Mouse (Mus musculus): ENCODE data around the gene Zfyve27. TPM values are rescaled to one million over a fixed set of nuclear protein-coding genes. Genes with fewer than 3 reads are reported as not detected.

Zfyve27 gene
- total and polyA plus RNA-seq, 2 experiments: 11.1 to 22.0 TPM

GRCm38 (mm10) chr19:42125501-42126218, 38.1 kb upstream of the Zfyve27 start:
- Histone ChIP-seq H3K79me2 (ENCODE audit: control insufficient read depth, insufficient read depth, low read length) (peaks cover 5% of the 10 kb centered on the region; the same call in 1 of the 2 replicates), H3K4me1 (ENCODE audit: control insufficient read depth, insufficient read depth, low read length) (peaks cover 17% of the 10 kb centered on the region), H3K27ac (replicated peaks; ENCODE audit: insufficient read depth, low read depth, low read length) (no peak overlapping the region), H3K9ac (ENCODE audit: low read depth, low read length) (no peak overlapping the region), H3K4me3 (ENCODE audit: insufficient read depth, low read depth, low read length) (no peak overlapping the region), H3K36me3 (ENCODE audit: control insufficient read depth, insufficient read depth, low read length) (peaks cover 20% of the 10 kb centered on the region), H3K27me3 (ENCODE audit: control insufficient read depth, insufficient read depth, low read length) (no peaks in the 10 kb centered on the region)
- 86% methylated on average over 11 of the region's 11 CpGs for WGBS
- no peak for DNase-seq (ENCODE audit: extremely low read depth, low read depth, low spot score)
- TF ChIP-seq CTCF (IDR thresholded peaks at IDR 0.05; ENCODE audit: low read depth, low read length): no peak
- TF ChIP-seq POLR2A (IDR thresholded peaks at IDR 0.05; ENCODE audit: extremely low read depth, insufficient read depth, low read length): no peak

GRCm38 (mm10) chr19:42126219-42126605, 37.5 kb upstream of the Zfyve27 start:
- WGBS: 93% methylated on average over 6 of the region's 6 CpGs
- H3K27ac ChIP-seq (replicated peaks; ENCODE audit: insufficient read depth, low read depth, low read length): 0 out of 2 replicates have a peak overlapping the region, but pooled peaks have one; percentile 59
- TF ChIP-seq POLR2A (IDR thresholded peaks at IDR 0.05; ENCODE audit: extremely low read depth, insufficient read depth, low read length) (no peak), CTCF (IDR thresholded peaks at IDR 0.05; ENCODE audit: low read depth, low read length) (no peak)
- H3K4me3 ChIP-seq (ENCODE audit: insufficient read depth, low read depth, low read length): no peak overlapping the region
- no peak for DNase-seq (ENCODE audit: extremely low read depth, low read depth, low spot score)
- H3K4me1 ChIP-seq (ENCODE audit: control insufficient read depth, insufficient read depth, low read length): peaks cover 17% of the 10 kb centered on the region
- peaks cover 5% of the 10 kb centered on the region; the same call in 1 of the 2 replicates for H3K79me2 ChIP-seq (ENCODE audit: control insufficient read depth, insufficient read depth, low read length)
- no peaks in the 10 kb centered on the region for H3K27me3 ChIP-seq (ENCODE audit: control insufficient read depth, insufficient read depth, low read length)
- no peak overlapping the region for H3K9ac ChIP-seq (ENCODE audit: low read depth, low read length)
- peaks cover 20% of the 10 kb centered on the region for H3K36me3 ChIP-seq (ENCODE audit: control insufficient read depth, insufficient read depth, low read length)

- Histone ChIP-seq H3K4me1 (ENCODE audit: control insufficient read depth, insufficient read depth, low read length) (peaks cover 17% of the 10 kb centered on the region), H3K9ac (ENCODE audit: low read depth, low read length) (no peak overlapping the region), H3K79me2 (ENCODE audit: control insufficient read depth, insufficient read depth, low read length) (peaks cover 5% of the 10 kb centered on the region; the same call in 1 of the 2 replicates), H3K4me3 (ENCODE audit: insufficient read depth, low read depth, low read length) (no peak overlapping the region), H3K36me3 (ENCODE audit: control insufficient read depth, insufficient read depth, low read length) (peaks cover 18% of the 10 kb centered on the region), H3K27ac (replicated peaks; ENCODE audit: insufficient read depth, low read depth, low read length) (peak overlapping the region; percentile 59), H3K27me3 (ENCODE audit: control insufficient read depth, insufficient read depth, low read length) (no peaks in the 10 kb centered on the region)
- TF ChIP-seq CTCF (IDR thresholded peaks at IDR 0.05; ENCODE audit: low read depth, low read length) (no peak), POLR2A (IDR thresholded peaks at IDR 0.05; ENCODE audit: extremely low read depth, insufficient read depth, low read length) (no peak)
- 44% methylated on average over 5 of the region's 5 CpGs for WGBS
- DNase-seq (ENCODE audit: extremely low read depth, low read depth, low spot score): peak; percentile 50
Measured at GRCm38 (mm10) chr19:42127024-42127423, 36.7 kb upstream of the Zfyve27 start.

DNA sequence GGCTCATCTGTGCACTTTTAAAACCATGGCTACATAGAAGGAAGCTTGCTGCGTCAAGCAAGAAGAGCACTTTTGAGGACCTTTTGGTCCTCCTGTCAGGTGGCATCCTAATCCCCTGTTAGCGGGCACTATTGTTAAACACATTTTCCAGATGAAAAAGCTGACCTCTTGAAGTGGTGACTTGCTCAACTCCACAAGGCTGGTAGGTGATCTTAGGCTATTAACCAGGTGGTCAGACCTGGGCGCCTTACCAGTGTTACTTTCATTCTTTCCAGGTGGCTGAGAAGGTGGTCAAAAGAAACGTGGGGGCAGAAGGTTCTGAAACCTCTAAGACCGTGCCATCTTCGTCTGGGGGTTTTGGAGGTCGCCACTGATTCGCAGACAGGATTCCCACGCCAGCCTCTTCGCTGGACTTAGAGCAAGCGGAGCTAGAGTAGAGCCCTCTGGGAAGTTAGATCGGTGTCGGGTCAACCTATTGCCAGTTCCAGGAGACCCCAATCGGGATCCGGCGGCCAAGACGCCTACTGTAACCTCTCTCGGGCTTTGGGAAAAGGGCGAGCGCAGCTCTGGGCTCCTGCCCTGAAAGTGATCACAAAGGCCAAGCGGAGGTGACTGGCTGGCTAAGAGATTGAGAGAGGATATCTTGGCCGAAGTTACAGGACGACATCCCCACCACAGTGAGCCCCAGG, 35.6 kb upstream of the Zfyve27 start:
- H3K27ac ChIP-seq (replicated peaks; ENCODE audit: insufficient read depth, low read depth, low read length): peak overlapping the region; percentile 91
- H3K79me2 ChIP-seq (ENCODE audit: control insufficient read depth, insufficient read depth, low read length): peaks cover 5% of the 10 kb centered on the region; the same call in 1 of the 2 replicates
- H3K9ac ChIP-seq (ENCODE audit: low read depth, low read length): peak overlapping the region; percentile 80
- WGBS: 4% methylated on average over 23 of the region's 23 CpGs
- DNase-seq (ENCODE audit: extremely low read depth, low read depth, low spot score): peak; percentile 53
- peaks cover 11% of the 10 kb centered on the region for H3K36me3 ChIP-seq (ENCODE audit: control insufficient read depth, insufficient read depth, low read length)
- H3K4me1 ChIP-seq (ENCODE audit: control insufficient read depth, insufficient read depth, low read length): peaks cover 17% of the 10 kb centered on the region
- H3K4me3 ChIP-seq (ENCODE audit: insufficient read depth, low read depth, low read length): peak overlapping the region; percentile 56
- H3K27me3 ChIP-seq (ENCODE audit: control insufficient read depth, insufficient read depth, low read length): no peaks in the 10 kb centered on the region
- TF ChIP-seq POLR2A (IDR thresholded peaks at IDR 0.05; ENCODE audit: extremely low read depth, insufficient read depth, low read length) (no peak), CTCF (IDR thresholded peaks at IDR 0.05; ENCODE audit: low read depth, low read length) (no peak)

- peak within 1 kb of the TSS; percentile 91 for H3K27ac ChIP-seq (replicated peaks; ENCODE audit: insufficient read depth, low read depth, low read length)
- peaks cover 17% of the 10 kb centered on the region for H3K4me1 ChIP-seq (ENCODE audit: control insufficient read depth, insufficient read depth, low read length)
- no peaks in the 10 kb centered on the region for H3K27me3 ChIP-seq (ENCODE audit: control insufficient read depth, insufficient read depth, low read length)
- TF ChIP-seq POLR2A (IDR thresholded peaks at IDR 0.05; ENCODE audit: extremely low read depth, insufficient read depth, low read length) (peak; percentile 90), CTCF (IDR thresholded peaks at IDR 0.05; ENCODE audit: low read depth, low read length) (no peak)
- DNase-seq (ENCODE audit: extremely low read depth, low read depth, low spot score): peak; percentile 97
- peaks cover 4% of the 10 kb centered on the region; the same call in 1 of the 2 replicates for H3K36me3 ChIP-seq (ENCODE audit: control insufficient read depth, insufficient read depth, low read length)
- H3K9ac ChIP-seq (ENCODE audit: low read depth, low read length): peak within 1 kb of the TSS; percentile 80
- under 1% methylated on average over 54 of the region's 54 CpGs for WGBS
- H3K79me2 ChIP-seq (ENCODE audit: control insufficient read depth, insufficient read depth, low read length): peaks cover 5% of the 10 kb centered on the region; the same call in 1 of the 2 replicates
- H3K4me3 ChIP-seq (ENCODE audit: insufficient read depth, low read depth, low read length): peak within 1 kb of the TSS; percentile 56
Measured at GRCm38 (mm10) chr19:42128787-42129508, 34.8 kb upstream of the Zfyve27 start, which contains the start of gene Avpi1. Gene Avpi1 (minus strand): TSS chr19:42129059.
